Mouse (Mus musculus) neural tube, embryonic 11.5 days (tissue): ENCODE data around the gene H2-DMb2. TPM values are rescaled to one million over a fixed set of nuclear protein-coding genes. Genes with fewer than 3 reads are reported as not detected.
A peak's percentile ranks its signal among the peaks of the same experiment; 100 is the strongest.

Experiments used
- ATAC-seq: fragments of 200-750 bp; cut with Nextera tagmentation; 2 replicates; pipeline ENCODE4 v1.8.0; 2017; ENCODE audit warnings: moderate number of reproducible peaks, mild to moderate bottlenecking, moderate TSS enrichment, moderate library complexity; ENCODE audit not compliant: insufficient read depth, low FRiP score, low TSS enrichment
- DNase-seq: peaks from one replicate; pipeline ENCODE4 v3.0.0-alpha.2; 2015; ENCODE audit warnings: low spot score
- H3K27ac ChIP-seq: fragments of 300-500 bp; sonication (generic); 2 replicates; pipeline ENCODE4 v1.5.1; 2014; ENCODE audit warnings: low read depth, mild to moderate bottlenecking, low read length
- H3K27me3 ChIP-seq: fragments of 300-500 bp; sonication (generic); 2 replicates; pipeline ENCODE4 v1.6.1; 2014; ENCODE audit warnings: mild to moderate bottlenecking, low read length, mixed read lengths; ENCODE audit not compliant: control insufficient read depth, insufficient read depth
- H3K36me3 ChIP-seq: fragments of 300-500 bp; sonication (generic); 2 replicates; pipeline ENCODE4 v1.6.1; 2014; ENCODE audit warnings: mild to moderate bottlenecking, low read length, moderate library complexity, mixed read lengths; ENCODE audit not compliant: control insufficient read depth, insufficient read depth
- H3K4me1 ChIP-seq: fragments of 300-500 bp; sonication (generic); 2 replicates; pipeline ENCODE4 v1.6.1; 2014; ENCODE audit warnings: low read length, mixed read lengths; ENCODE audit not compliant: control insufficient read depth, insufficient read depth
- H3K4me2 ChIP-seq: fragments of 300-500 bp; sonication (generic); 2 replicates; pipeline ENCODE4 v1.6.1; 2014; ENCODE audit warnings: low read depth, mild to moderate bottlenecking, moderate library complexity
- H3K4me3 ChIP-seq: fragments of 300-500 bp; sonication (generic); 2 replicates; pipeline ENCODE4 v1.5.1; 2014; ENCODE audit warnings: low read depth, low read length
- H3K9ac ChIP-seq: fragments of 300-500 bp; sonication (generic); 2 replicates; pipeline ENCODE4 v1.6.1; 2014; ENCODE audit warnings: mild to moderate bottlenecking, low read length
- H3K9me3 ChIP-seq: fragments of 300-500 bp; sonication (generic); 2 replicates; pipeline ENCODE4 v1.6.1; 2016; ENCODE audit warnings: low read length; ENCODE audit not compliant: control insufficient read depth
- WGBS: fragments of 180-500 bp; shearing (Covaris S2); extraction: QIAGEN DNeasy Blood & Tissue Kit; methylation state at CpG from one replicate; pipeline ENCODE4 v1.1.7; 2014; 5-methylcytosine and 5-hydroxymethylcytosine counted together
- polyA plus RNA-seq: library from polyadenylated mRNA; unstranded; fragments of >200 nt; fragmentation: Nextera tagmentation; extraction: Ambion mirVana; gene quantifications from 2 replicates; pipeline ENCODE4 v1.2.1, GENCODE M21; 2014

Gene H2-DMb2
- polyA plus RNA-seq, 1 experiment from 2014 or later: not detected

DNA sequence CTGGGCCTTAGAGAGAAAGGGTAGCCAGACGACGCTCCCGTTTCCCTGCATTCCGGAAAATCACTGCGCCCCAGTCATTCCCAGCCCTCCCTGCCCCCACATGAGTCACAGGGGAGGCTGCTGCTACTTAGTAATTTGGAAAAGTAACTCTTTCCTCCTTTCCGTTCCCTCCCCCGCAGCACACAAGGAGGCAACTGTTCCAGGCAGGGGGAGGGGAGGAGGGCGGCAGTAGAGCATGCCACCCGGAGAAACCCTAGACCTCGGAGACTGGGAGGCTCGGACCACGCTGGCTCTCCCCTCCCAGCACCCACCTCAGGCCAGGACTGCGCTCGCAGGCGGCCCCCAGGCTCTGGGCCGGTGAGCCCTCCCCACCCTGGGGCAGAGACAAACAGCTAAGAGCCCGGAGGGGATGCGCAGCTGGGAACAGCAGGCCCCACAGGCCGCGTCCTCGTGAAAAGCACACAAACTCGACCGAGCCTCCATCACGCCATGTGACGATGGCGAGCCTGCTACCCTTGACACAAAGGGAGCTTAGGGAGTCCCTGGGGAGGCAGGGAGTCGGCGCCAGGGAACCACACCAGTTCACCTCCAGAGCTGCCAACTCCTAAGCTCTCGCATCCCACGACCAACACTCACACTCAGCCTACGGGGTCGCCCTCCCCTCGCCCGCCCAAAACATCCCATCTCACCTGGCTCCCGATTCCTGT is 21.8 kb upstream of the H2-DMb2 start:
- no peaks in the 10 kb centered on the region for H3K27me3 ChIP-seq
- H3K4me3 ChIP-seq: peak overlapping the region; percentile 99
- ATAC-seq: peak; percentile 29
- H3K27ac ChIP-seq: peak overlapping the region; percentile 100
- H3K36me3 ChIP-seq: peaks cover 5% of the 10 kb centered on the region; the same call in 1 of the 2 replicates
- 0% methylated on average over 30 of the region's 35 CpGs for WGBS
- H3K9me3 ChIP-seq: no peaks in the 10 kb centered on the region
- H3K9ac ChIP-seq: peak overlapping the region; percentile 88
- peak overlapping the region; percentile 93 for H3K4me2 ChIP-seq
- peaks cover 18% of the 10 kb centered on the region for H3K4me1 ChIP-seq
- peak; percentile 88 for DNase-seq

DNA sequence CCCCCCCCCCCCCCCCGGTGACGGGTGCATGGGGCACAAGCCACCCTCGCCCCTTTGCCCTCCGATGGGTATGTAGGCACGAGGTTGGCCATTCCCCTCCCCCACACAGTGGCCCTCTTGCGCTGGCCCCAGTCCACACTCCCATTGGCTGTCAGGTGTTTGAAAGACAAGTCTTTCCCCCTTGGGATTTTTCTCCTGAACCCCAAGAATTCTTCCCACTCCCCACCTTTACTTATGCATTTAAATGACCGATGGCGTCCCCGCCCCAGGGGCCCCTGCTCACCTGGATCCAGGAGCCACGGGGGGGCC is 21.3 kb upstream of the H2-DMb2 start:
- peak; percentile 35; the same call in 1 of the 2 replicates for ATAC-seq
- peak; percentile 80 for DNase-seq
- WGBS: 0% methylated on average over 9 of the region's 10 CpGs

DNA sequence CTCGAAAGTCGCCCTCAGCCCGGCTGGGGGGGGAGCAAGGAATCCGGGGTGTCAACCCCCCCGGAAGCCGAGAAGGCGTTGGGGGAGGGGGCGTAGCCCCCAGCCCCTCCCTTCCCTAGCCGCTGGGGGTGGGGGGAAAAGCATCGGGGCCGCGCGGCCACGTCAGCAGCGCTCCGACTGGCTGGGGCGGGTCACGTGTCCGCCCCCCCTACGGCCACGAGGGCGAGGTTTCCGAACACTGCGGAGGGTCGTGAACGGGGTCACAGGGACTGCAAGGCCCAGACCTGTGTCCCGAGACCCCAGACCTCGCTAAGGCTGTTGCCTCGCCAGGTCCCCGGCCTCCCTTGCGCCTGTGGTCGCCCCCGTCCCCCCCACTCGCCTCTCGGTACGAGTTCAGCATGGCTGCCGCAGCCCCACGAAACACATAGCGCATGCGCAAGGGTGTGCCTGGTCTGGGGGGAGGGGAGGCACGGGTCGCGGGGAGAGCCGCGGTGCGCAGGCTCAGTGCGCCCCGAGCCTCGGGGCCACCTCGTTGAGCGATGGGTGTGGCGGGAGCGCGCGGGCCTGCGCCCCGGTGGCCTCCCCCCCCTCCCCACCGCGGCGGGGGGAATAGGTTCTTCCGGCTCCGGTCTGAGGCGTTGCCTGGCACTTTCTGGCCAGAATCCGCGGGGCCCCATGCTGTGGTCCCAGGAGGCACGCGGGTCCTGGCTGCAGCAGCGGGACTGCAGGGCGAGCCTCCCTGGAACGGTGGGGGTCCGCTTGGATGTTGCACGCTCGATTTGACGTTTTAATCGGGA is 20.7 kb upstream of the H2-DMb2 start, which contains the start of gene Brd2:
TSS of gene Brd2 (minus strand) at position 447 of the 797 bp plus-strand sequence.
- DNase-seq (peak; percentile 99), ATAC-seq (peak; percentile 42)
- WGBS: under 1% methylated on average over 69 of the region's 75 CpGs
- H3K36me3 ChIP-seq: peaks cover 5% of the 10 kb centered on the region; the same call in 1 of the 2 replicates
- peak within 1 kb of the TSS; percentile 88 for H3K9ac ChIP-seq
- peak within 1 kb of the TSS; percentile 93 for H3K4me2 ChIP-seq
- H3K9me3 ChIP-seq: no peaks in the 10 kb centered on the region
- no peaks in the 10 kb centered on the region for H3K27me3 ChIP-seq
- peaks cover 9% of the 10 kb centered on the region for H3K4me1 ChIP-seq
- H3K4me3 ChIP-seq: peak within 1 kb of the TSS; percentile 99
- H3K27ac ChIP-seq: peak within 1 kb of the TSS; percentile 100

More for the DNA sequence above, 21.3 kb upstream of the H2-DMb2 start:
- H3K9me3 ChIP-seq: no peaks in the 10 kb centered on the region
- peak overlapping the region; percentile 99 for H3K4me3 ChIP-seq
- peak overlapping the region; percentile 88 for H3K9ac ChIP-seq
- H3K4me2 ChIP-seq: peak overlapping the region; percentile 93
- no peaks in the 10 kb centered on the region for H3K27me3 ChIP-seq
- peaks cover 13% of the 10 kb centered on the region for H3K4me1 ChIP-seq
- H3K27ac ChIP-seq: peak overlapping the region; percentile 100
- H3K36me3 ChIP-seq: peaks cover 5% of the 10 kb centered on the region; the same call in 1 of the 2 replicates

DNA sequence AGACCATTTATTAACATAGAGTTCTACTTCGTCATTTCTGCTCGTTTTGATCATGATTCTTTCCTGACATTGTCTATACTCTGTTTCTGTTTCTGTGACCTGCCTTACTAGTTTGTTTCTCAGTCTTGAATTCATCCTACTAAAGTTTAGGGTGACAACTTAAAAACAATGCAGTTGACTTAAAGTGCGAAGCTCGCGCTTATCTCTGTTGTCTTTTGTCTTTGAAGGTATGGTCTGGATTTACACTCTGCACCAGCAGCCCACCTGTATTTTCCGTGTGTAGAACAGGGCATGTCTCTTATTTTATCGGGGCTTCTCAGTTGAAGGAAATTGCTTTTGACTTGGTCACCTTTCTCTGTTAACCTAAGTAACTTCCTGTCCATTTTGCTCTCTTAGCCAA is 20.0 kb upstream of the H2-DMb2 start:
- peak overlapping the region; percentile 100 for H3K27ac ChIP-seq
- 3% methylated on average over 7 of the region's 7 CpGs for WGBS
- DNase-seq: no peak
- peak overlapping the region; percentile 93 for H3K4me2 ChIP-seq
- no peaks in the 10 kb centered on the region for H3K9me3 ChIP-seq
- H3K9ac ChIP-seq: peak overlapping the region; percentile 88
- no peaks in the 10 kb centered on the region for H3K27me3 ChIP-seq
- peak overlapping the region; percentile 99 for H3K4me3 ChIP-seq
- ATAC-seq: no peak
- H3K4me1 ChIP-seq: peaks cover 9% of the 10 kb centered on the region
- peaks cover 5% of the 10 kb centered on the region; the same call in 1 of the 2 replicates for H3K36me3 ChIP-seq

DNA sequence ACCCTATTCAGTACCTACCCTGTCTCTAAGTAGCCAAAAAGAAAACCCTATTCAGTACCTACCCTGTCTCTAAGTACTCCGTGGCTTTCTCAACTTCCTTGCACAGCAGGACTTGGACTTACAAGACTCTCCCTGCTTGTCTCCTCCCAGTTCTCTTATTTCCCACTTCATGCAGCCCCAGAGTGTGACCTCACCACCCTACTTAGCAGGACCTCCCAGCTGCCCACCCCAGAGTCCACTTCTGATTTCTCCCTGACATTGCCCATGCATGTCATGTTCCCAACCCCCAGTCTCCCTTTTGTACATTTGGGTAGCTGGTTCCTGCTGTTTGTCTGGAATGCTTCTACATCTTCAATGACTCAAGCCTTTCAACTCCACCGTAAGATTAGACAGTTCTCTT is 19.6 kb upstream of the H2-DMb2 start:
- no peaks in the 10 kb centered on the region for H3K9me3 ChIP-seq
- H3K27ac ChIP-seq: no peak overlapping the region
- ATAC-seq: no peak
- H3K36me3 ChIP-seq: peaks cover 2% of the 10 kb centered on the region; the same call in 1 of the 2 replicates
- WGBS: 11% methylated on average over 2 of the region's 2 CpGs
- H3K4me3 ChIP-seq: peak overlapping the region; percentile 99
- H3K9ac ChIP-seq: peak overlapping the region; percentile 88
- H3K4me2 ChIP-seq: peak overlapping the region; percentile 93
- H3K4me1 ChIP-seq: peaks cover 12% of the 10 kb centered on the region
- no peaks in the 10 kb centered on the region for H3K27me3 ChIP-seq
- no peak for DNase-seq

DNA sequence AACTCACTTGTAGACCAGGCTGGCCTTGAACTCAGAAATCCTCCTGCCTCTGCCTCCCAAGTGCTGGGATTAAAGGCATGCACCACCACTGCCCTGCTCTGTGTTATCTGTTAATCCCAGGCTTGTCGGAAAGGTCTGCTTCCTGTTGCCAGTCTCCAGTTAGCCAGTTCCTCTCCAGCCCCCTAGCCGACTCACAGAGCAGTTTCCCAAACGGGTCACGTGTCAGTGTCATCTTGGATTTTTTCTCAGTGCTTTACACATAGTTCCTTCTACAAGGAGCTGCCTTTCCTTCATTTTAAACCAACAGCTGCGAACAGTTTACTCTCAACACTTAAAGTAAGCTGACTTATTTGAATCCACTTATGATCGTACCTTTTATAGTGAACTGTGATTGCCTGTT is 18.5 kb upstream of the H2-DMb2 start:
- H3K9me3 ChIP-seq: no peaks in the 10 kb centered on the region
- no peak overlapping the region for H3K4me3 ChIP-seq
- whole genome bisulfite sequencing: 91% methylated on average over 6 of the region's 6 CpGs
- peaks cover 16% of the 10 kb centered on the region for H3K4me1 ChIP-seq
- no peak overlapping the region for H3K9ac ChIP-seq
- no peak overlapping the region for H3K4me2 ChIP-seq
- no peaks in the 10 kb centered on the region for H3K36me3 ChIP-seq
- no peak for ATAC-seq
- no peak for DNase-seq
- H3K27me3 ChIP-seq: no peaks in the 10 kb centered on the region
- no peak overlapping the region for H3K27ac ChIP-seq

DNA sequence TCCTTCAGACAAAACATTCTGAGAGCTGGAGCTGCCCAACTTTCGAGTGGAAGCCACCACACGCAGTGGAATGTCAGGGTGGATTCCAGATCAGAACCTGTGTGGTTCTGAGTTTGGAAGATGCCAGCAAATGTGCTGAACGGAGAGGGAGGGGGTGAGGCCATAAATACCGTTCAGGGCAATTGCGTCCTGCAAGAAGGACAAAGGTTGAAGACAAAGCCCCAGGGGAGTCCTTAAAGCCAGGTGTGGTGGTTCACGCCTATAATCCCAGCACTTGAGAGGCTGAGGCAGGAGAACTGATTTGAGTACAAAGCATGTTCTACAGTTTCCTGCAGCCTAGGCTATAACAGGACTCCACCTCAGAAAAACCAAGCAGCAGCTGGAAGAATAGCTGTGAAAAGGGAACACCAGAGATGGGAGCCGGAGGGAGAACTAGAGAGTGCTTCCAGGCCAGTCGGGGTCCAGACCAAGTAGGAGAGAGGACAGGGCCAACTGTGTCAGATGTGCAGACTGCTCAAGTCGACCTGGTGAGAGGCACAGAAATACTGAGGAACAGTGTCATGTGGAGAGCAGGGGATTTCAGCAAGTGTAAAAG is 16.2 kb upstream of the H2-DMb2 start:
- DNase-seq: no peak
- no peak overlapping the region for H3K27ac ChIP-seq
- whole genome bisulfite sequencing: 41% methylated on average over 9 of the region's 9 CpGs

DNA sequence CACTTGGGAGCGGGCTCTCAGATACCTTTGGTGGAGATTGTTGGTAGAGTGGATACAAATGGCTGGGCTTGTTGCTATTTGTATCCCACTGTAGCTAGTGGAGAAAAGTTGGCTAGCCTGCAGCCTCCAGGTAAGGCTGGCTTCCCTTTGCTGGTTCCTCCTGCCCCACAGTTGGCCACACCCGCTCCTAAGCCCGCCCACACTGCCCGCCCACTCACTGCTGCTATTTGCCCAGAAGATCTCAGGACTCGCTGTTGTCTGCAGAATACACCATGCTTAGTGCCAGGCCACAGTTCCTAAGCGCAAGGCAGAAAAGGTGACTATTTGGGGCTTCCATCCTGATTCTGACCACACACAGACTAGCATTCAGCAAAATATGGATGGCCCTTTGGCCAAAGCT is 15.6 kb upstream of the H2-DMb2 start:
- H3K4me2 ChIP-seq: no peak overlapping the region
- H3K9me3 ChIP-seq: no peaks in the 10 kb centered on the region
- no peak overlapping the region for H3K9ac ChIP-seq
- no peak overlapping the region for H3K27ac ChIP-seq
- DNase-seq: no peak
- WGBS: 16% methylated on average over 6 of the region's 6 CpGs
- no peak for ATAC-seq
- no peaks in the 10 kb centered on the region for H3K27me3 ChIP-seq
- no peak overlapping the region for H3K4me3 ChIP-seq
- peaks cover 16% of the 10 kb centered on the region for H3K4me1 ChIP-seq
- H3K36me3 ChIP-seq: no peaks in the 10 kb centered on the region

More for the DNA sequence above, 16.2 kb upstream of the H2-DMb2 start:
- no peaks in the 10 kb centered on the region for H3K36me3 ChIP-seq
- no peak overlapping the region for H3K9ac ChIP-seq
- H3K9me3 ChIP-seq: no peaks in the 10 kb centered on the region
- no peak overlapping the region for H3K4me3 ChIP-seq
- no peaks in the 10 kb centered on the region for H3K27me3 ChIP-seq
- peaks cover 16% of the 10 kb centered on the region for H3K4me1 ChIP-seq
- H3K4me2 ChIP-seq: no peak overlapping the region
- ATAC-seq: no peak
